Mouse (Mus musculus) kidney, adult 2 months (tissue): Measurements from ENCODE around the gene Igf2bp1. TPM values are rescaled to one million over a fixed set of nuclear protein-coding genes. Genes with fewer than 3 reads are reported as not detected.
A peak's percentile ranks its signal among the peaks of the same experiment; 100 is the strongest.

Experiments used
- DNase-seq: peaks from one replicate; pipeline ENCODE4 v3.0.0; 2021
- H3K27ac ChIP-seq: fragments of 200-500 bp; 2 replicates; pipeline ENCODE4 v1.5.1; 2012; ENCODE audit warnings: low read depth, low read length, control low read depth, inconsistent platforms; ENCODE audit not compliant: insufficient read depth
- H3K27me3 ChIP-seq: fragments of 200-500 bp; replicated peaks from 2 replicates; pipeline ENCODE4 v1.6.1; 2012; ENCODE audit warnings: mild to moderate bottlenecking, moderate library complexity, low read length, inconsistent platforms; ENCODE audit not compliant: control insufficient read depth, insufficient read depth
- H3K36me3 ChIP-seq: fragments of 200-500 bp; 2 replicates; pipeline ENCODE4 v1.6.1; 2012; ENCODE audit warnings: mild to moderate bottlenecking, moderate library complexity, low read length, inconsistent platforms; ENCODE audit not compliant: control insufficient read depth, insufficient read depth
- H3K4me1 ChIP-seq: fragments of 200-500 bp; 2 replicates; pipeline ENCODE4 v1.6.1; 2011; ENCODE audit warnings: low read length; ENCODE audit not compliant: control insufficient read depth, insufficient read depth
- H3K4me3 ChIP-seq: fragments of 200-500 bp; 2 replicates; pipeline ENCODE4 v1.5.1; 2011; ENCODE audit warnings: mild to moderate bottlenecking, low read depth, low read length, control low read depth; ENCODE audit not compliant: insufficient read depth
- CTCF ChIP-seq: fragments of 200-500 bp; conservative IDR thresholded peaks from 2 replicates; pipeline ENCODE4 v1.5.1; 2011; ENCODE audit warnings: low read depth, mild to moderate bottlenecking, control low read depth, low read length, moderate library complexity, mixed read lengths; ENCODE audit not compliant: insufficient read depth, insufficient read length
- POLR2A ChIP-seq: fragments of 200-500 bp; IDR thresholded peaks from one replicate; pipeline ENCODE4 v1.6.1; 2011; ENCODE audit warnings: low read depth, low read length, control low read depth
- WGBS: fragments of 180-500 bp; shearing (Covaris S2); methylation state at CpG from one replicate; pipeline ENCODE4 v1.1.7; 2018; 5-methylcytosine and 5-hydroxymethylcytosine counted together
- polyA plus RNA-seq: library from polyadenylated mRNA; depleted of rRNA; stranded (reverse); fragments of >200 nt; gene quantifications from 2 replicates; pipeline ENCODE4 v1.2.3, GENCODE M21; 2012

Igf2bp1 gene
- polyA plus RNA-seq, 1 experiment, result 1.1 TPM

- no peaks in the 10 kb centered on the region for H3K36me3 ChIP-seq
- 89% methylated on average over 2 of the region's 2 CpGs for WGBS
- H3K27me3 ChIP-seq, result no peaks in the 10 kb centered on the region
- TF ChIP-seq CTCF (no peak; the same call in 1 of the 2 replicates), POLR2A (no peak)
- no peak for DNase-seq
- H3K4me1 ChIP-seq, result peaks cover 5% of the 10 kb centered on the region; the same call in 1 of the 2 replicates
- no peak overlapping the region for H3K27ac ChIP-seq
- H3K4me3 ChIP-seq, result no peak overlapping the region
Observed at GRCm38 (mm10) chr11:96031701-96032100, 26.0 kb upstream of the Igf2bp1 start.

GRCm38 (mm10) chr11:96030571-96030970 is 24.8 kb upstream of the Igf2bp1 start:
- Histone ChIP-seq H3K4me3 (no peak overlapping the region), H3K4me1 (peaks cover 5% of the 10 kb centered on the region; the same call in 1 of the 2 replicates), H3K27me3 (no peaks in the 10 kb centered on the region), H3K27ac (peak overlapping the region; percentile 37), H3K36me3 (no peaks in the 10 kb centered on the region)
- 68% methylated on average over 3 of the region's 3 CpGs for WGBS
- DNase-seq, result peak; percentile 88
- TF ChIP-seq POLR2A (no peak), CTCF (no peak)

- no peaks in the 10 kb centered on the region for H3K27me3 ChIP-seq
- no peak overlapping the region for H3K4me3 ChIP-seq
- no peaks in the 10 kb centered on the region for H3K36me3 ChIP-seq
- no peak for DNase-seq
- no peak overlapping the region for H3K27ac ChIP-seq
- 65% methylated on average over 5 of the region's 5 CpGs for WGBS
- peaks cover 3% of the 10 kb centered on the region; the same call in 1 of the 2 replicates for H3K4me1 ChIP-seq
- no peak for TF ChIP-seq CTCF
Observed at GRCm38 (mm10) chr11:96028130-96028529, 22.4 kb upstream of the Igf2bp1 start.

- DNase-seq, result no peak
- WGBS, result 49% methylated on average over 4 of the region's 4 CpGs
- TF ChIP-seq POLR2A, result no peak
- no peak for TF ChIP-seq CTCF
Observed at GRCm38 (mm10) chr11:96020622-96021021, 14.9 kb upstream of the Igf2bp1 start.

GRCm38 (mm10) chr11:96017941-96018351 is 12.2 kb upstream of the Igf2bp1 start:
- TF ChIP-seq POLR2A (no peak), CTCF (no peak)
- H3K36me3 ChIP-seq, result no peaks in the 10 kb centered on the region
- peaks cover 3% of the 10 kb centered on the region; the same call in 1 of the 2 replicates for H3K27me3 ChIP-seq
- no peaks in the 10 kb centered on the region for H3K4me1 ChIP-seq
- H3K4me3 ChIP-seq, result no peak overlapping the region
- DNase-seq, result no peak
- no peak overlapping the region for H3K27ac ChIP-seq
- 54% methylated on average over 9 of the region's 9 CpGs for WGBS

More at GRCm38 (mm10) chr11:96020622-96021021, 14.9 kb upstream of the Igf2bp1 start:
- H3K4me3 ChIP-seq, result no peak overlapping the region
- H3K27ac ChIP-seq, result no peak overlapping the region
- H3K27me3 ChIP-seq, result no peaks in the 10 kb centered on the region
- H3K4me1 ChIP-seq, result no peaks in the 10 kb centered on the region
- H3K36me3 ChIP-seq, result no peaks in the 10 kb centered on the region

GRCm38 (mm10) chr11:96015421-96015820 is 9.7 kb upstream of the Igf2bp1 start:
- DNase-seq, result no peak
- peaks cover 6% of the 10 kb centered on the region; the same call in 1 of the 2 replicates for H3K27me3 ChIP-seq
- H3K4me3 ChIP-seq, result no peak overlapping the region
- H3K4me1 ChIP-seq, result no peaks in the 10 kb centered on the region
- TF ChIP-seq POLR2A (no peak), CTCF (no peak)
- no peak overlapping the region for H3K27ac ChIP-seq
- WGBS, result 39% methylated on average over 5 of the region's 5 CpGs
- H3K36me3 ChIP-seq, result no peaks in the 10 kb centered on the region

GRCm38 (mm10) chr11:96011982-96012381 is 6.2 kb upstream of the Igf2bp1 start:
- TF ChIP-seq POLR2A, result no peak
- no peak for TF ChIP-seq CTCF
- no peaks in the 10 kb centered on the region for H3K4me1 ChIP-seq
- no peak overlapping the region for H3K4me3 ChIP-seq
- no peak overlapping the region for H3K27ac ChIP-seq
- H3K27me3 ChIP-seq, result peaks cover 10% of the 10 kb centered on the region
- DNase-seq, result no peak
- 18% methylated on average over 3 of the region's 8 CpGs for WGBS
- no peaks in the 10 kb centered on the region for H3K36me3 ChIP-seq
